Mouse (Mus musculus): ENCODE measurements around the gene Klhl8.

GRCm38 (mm10) chr5:103835471-103836147 lies 75.5 kb downstream of the Klhl8 start:
- TF ChIP-seq EP300 (IDR thresholded peaks at IDR 0.05) (no peak), CTCF (IDR thresholded peaks at IDR 0.05) (no peak)

Measured in lung, postnatal 0 days (tissue).